Mouse (Mus musculus): ENCODE results near the gene Tcl1. TPM values are rescaled to one million over a fixed set of nuclear protein-coding genes. Genes with fewer than 3 reads are reported as not detected.

The Tcl1 gene
- polyA plus RNA-seq, 1 experiment, result not detected

DNA sequence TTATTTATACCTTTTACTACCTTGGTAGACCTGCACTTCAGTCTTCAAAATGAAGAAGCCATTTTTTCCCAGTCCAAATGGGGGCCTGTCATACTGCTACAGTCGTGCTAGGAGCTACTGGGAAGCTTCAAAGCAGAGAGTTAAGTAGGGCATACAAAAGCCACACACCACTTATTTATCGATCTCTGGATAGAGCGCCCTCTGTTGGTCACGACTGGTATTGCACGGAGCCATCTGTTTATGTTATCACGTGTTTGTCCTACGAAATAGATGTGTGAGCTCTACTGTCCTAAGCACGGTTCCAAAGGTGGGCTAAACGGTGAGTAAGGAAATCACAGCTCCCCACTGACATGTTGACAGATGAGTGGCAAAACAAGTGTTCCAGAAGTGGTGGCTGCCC lies 36.2 kb upstream of the Tcl1 start:
- Histone ChIP-seq H3K4me2 (ENCODE audit: low read depth) (no peak overlapping the region), H3K4me3 (no peak overlapping the region), H3ac (ENCODE audit: control insufficient read depth, insufficient read length) (no peak overlapping the region), H3K36me3 (ENCODE audit: control insufficient read depth, insufficient read depth) (no peaks in the 10 kb centered on the region), H3K79me2 (ENCODE audit: control insufficient read depth, insufficient read depth) (no peaks in the 10 kb centered on the region), H3K27me3 (ENCODE audit: control insufficient read depth, insufficient read depth, insufficient read length) (no peaks in the 10 kb centered on the region)
- TF ChIP-seq TCF12 (IDR thresholded peaks at IDR 0.05; ENCODE audit: insufficient read depth, poor library complexity, severe bottlenecking) (no peak), MYOD1 (IDR thresholded peaks at IDR 0.05; ENCODE audit: control insufficient read depth in 1 of 3, insufficient read length in 2 of 3, low read depth in 2 of 3) (no peak), USF1 (IDR thresholded peaks at IDR 0.05; ENCODE audit: low read depth) (no peak), E2F4 (IDR thresholded peaks at IDR 0.05; ENCODE audit: insufficient read depth) (no peak), REST (IDR thresholded peaks at IDR 0.05; ENCODE audit: insufficient read depth, insufficient read length) (no peak), MAX (IDR thresholded peaks at IDR 0.05; ENCODE audit: low read depth) (no peak), CEBPB (IDR thresholded peaks at IDR 0.05; ENCODE audit: insufficient read depth, poor library complexity, severe bottlenecking) (no peak), POLR2AphosphoS2 (IDR thresholded peaks at IDR 0.05; ENCODE audit: insufficient read length, low read depth) (no peak), MYOG (IDR thresholded peaks at IDR 0.05; ENCODE audit: control insufficient read depth in 1 of 3, insufficient read depth in 1 of 3, insufficient read length in 2 of 3, low read depth in 2 of 3) (no peak), TCF3 (IDR thresholded peaks at IDR 0.05; ENCODE audit: insufficient read length, low read depth) (no peak), POLR2A (IDR thresholded peaks at IDR 0.05; ENCODE audit: insufficient read length, low read depth) (no peak), SRF (IDR thresholded peaks at IDR 0.05; ENCODE audit: control insufficient read depth, insufficient read length, low read depth) (no peak)

DNA sequence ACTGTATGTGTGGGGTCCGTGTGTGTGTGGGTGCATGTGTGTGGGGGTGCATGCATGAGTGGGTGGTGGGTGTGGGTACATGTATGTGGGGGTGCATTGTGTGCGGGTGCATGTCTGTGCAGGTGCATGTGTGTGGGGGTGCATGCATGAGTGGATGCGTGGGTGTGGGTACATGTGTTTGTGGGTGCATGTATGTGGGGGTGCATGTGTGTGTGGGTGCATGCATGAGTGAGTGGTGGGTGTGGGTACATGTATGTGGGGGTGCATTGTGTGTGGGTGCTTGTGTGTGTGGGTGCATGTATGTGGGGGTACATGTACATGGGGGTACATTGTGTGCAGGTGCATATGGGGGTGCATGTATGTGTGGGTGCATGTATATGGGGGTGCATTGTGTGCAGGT lies 31.2 kb upstream of the Tcl1 start:
- Histone ChIP-seq H3K4me2 (ENCODE audit: low read depth) (no peak overlapping the region), H3K36me3 (ENCODE audit: control insufficient read depth, insufficient read depth) (no peaks in the 10 kb centered on the region), H3K4me3 (no peak overlapping the region), H3ac (ENCODE audit: control insufficient read depth, insufficient read length) (no peak overlapping the region), H3K27me3 (ENCODE audit: control insufficient read depth, insufficient read depth, insufficient read length) (no peaks in the 10 kb centered on the region), H3K79me2 (ENCODE audit: control insufficient read depth, insufficient read depth) (no peaks in the 10 kb centered on the region)
- TF ChIP-seq MAX (IDR thresholded peaks at IDR 0.05; ENCODE audit: low read depth), result no peak

DNA sequence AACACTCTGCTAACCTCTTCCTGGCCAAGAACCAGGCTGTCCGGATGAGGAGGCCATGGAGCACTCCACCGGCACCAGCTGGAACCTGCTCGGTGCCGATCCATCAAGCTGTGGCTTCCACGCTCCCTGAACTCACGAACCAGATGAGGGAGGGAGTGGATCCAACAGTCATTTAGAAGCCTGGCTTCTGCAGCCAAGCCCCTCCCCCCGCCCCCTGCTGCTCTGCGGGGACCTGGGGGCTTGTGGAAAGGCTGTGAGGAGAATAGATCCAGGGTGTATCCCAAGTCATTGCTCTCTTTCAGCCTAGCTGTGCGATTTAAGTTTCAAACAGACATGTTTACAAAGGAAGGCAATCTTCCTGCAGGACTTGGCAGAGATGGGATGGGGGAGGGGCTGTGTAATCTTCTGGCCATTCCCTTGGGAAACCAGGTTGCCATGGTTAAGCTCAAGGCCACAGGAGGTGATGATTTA lies 26.2 kb upstream of the Tcl1 start:
- H3ac ChIP-seq (ENCODE audit: control insufficient read depth, insufficient read length), result no peak overlapping the region
- no peaks in the 10 kb centered on the region for H3K36me3 ChIP-seq (ENCODE audit: control insufficient read depth, insufficient read depth)
- no peaks in the 10 kb centered on the region for H3K79me2 ChIP-seq (ENCODE audit: control insufficient read depth, insufficient read depth)
- no peaks in the 10 kb centered on the region for H3K27me3 ChIP-seq (ENCODE audit: control insufficient read depth, insufficient read depth, insufficient read length)
- H3K4me2 ChIP-seq (ENCODE audit: low read depth), result no peak overlapping the region
- H3K4me3 ChIP-seq, result no peak overlapping the region
- TF ChIP-seq MYOG (IDR thresholded peaks at IDR 0.05; ENCODE audit: control insufficient read depth in 1 of 3, insufficient read depth in 1 of 3, insufficient read length in 2 of 3, low read depth in 2 of 3) (no peak), MAX (IDR thresholded peaks at IDR 0.05; ENCODE audit: low read depth) (no peak), MYOD1 (IDR thresholded peaks at IDR 0.05; ENCODE audit: control insufficient read depth in 1 of 3, insufficient read length in 2 of 3, low read depth in 2 of 3) (no peak), TCF3 (IDR thresholded peaks at IDR 0.05; ENCODE audit: insufficient read length, low read depth) (no peak), TCF12 (IDR thresholded peaks at IDR 0.05; ENCODE audit: insufficient read depth, poor library complexity, severe bottlenecking) (no peak), E2F4 (IDR thresholded peaks at IDR 0.05; ENCODE audit: insufficient read depth) (no peak), CEBPB (IDR thresholded peaks at IDR 0.05; ENCODE audit: insufficient read depth, poor library complexity, severe bottlenecking) (no peak), SRF (IDR thresholded peaks at IDR 0.05; ENCODE audit: control insufficient read depth, insufficient read length, low read depth) (no peak), REST (IDR thresholded peaks at IDR 0.05; ENCODE audit: insufficient read depth, insufficient read length) (no peak), POLR2A (IDR thresholded peaks at IDR 0.05; ENCODE audit: insufficient read length, low read depth) (no peak), POLR2AphosphoS2 (IDR thresholded peaks at IDR 0.05; ENCODE audit: insufficient read length, low read depth) (no peak), USF1 (IDR thresholded peaks at IDR 0.05; ENCODE audit: low read depth) (no peak)

DNA sequence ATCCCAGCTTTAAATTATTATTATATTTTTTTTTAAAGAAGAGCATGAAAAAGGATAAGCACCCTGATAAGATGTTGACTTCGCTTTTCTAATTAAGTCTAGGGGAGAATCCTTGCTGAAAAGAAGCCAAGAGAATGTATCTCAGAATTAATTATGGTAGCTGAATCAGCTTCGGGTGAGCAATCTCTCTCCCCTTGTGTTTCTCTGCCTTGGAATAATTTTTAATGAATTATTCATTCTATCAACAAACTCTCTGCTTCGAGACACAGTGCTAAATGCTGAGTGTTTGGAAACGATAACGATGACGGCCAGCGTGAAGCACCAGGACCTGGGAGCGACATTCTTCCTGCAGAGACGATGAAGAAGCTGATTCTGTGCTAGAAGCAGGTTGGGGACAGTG lies 16.5 kb upstream of the Tcl1 start:
- Histone ChIP-seq H3K36me3 (ENCODE audit: control insufficient read depth, insufficient read depth) (no peaks in the 10 kb centered on the region), H3K4me2 (ENCODE audit: low read depth) (no peak overlapping the region), H3K27me3 (ENCODE audit: control insufficient read depth, insufficient read depth, insufficient read length) (no peaks in the 10 kb centered on the region), H3K4me3 (no peak overlapping the region), H3K79me2 (ENCODE audit: control insufficient read depth, insufficient read depth) (no peaks in the 10 kb centered on the region), H3ac (ENCODE audit: control insufficient read depth, insufficient read length) (no peak overlapping the region)
- TF ChIP-seq POLR2AphosphoS2 (IDR thresholded peaks at IDR 0.05; ENCODE audit: insufficient read length, low read depth) (no peak), MAX (IDR thresholded peaks at IDR 0.05; ENCODE audit: low read depth) (no peak), E2F4 (IDR thresholded peaks at IDR 0.05; ENCODE audit: insufficient read depth) (no peak), USF1 (IDR thresholded peaks at IDR 0.05; ENCODE audit: low read depth) (no peak), TCF12 (IDR thresholded peaks at IDR 0.05; ENCODE audit: insufficient read depth, poor library complexity, severe bottlenecking) (no peak), REST (IDR thresholded peaks at IDR 0.05; ENCODE audit: insufficient read depth, insufficient read length) (no peak), MYOG (IDR thresholded peaks at IDR 0.05; ENCODE audit: control insufficient read depth in 1 of 3, insufficient read depth in 1 of 3, insufficient read length in 2 of 3, low read depth in 2 of 3) (no peak), SRF (IDR thresholded peaks at IDR 0.05; ENCODE audit: control insufficient read depth, insufficient read length, low read depth) (no peak), POLR2A (IDR thresholded peaks at IDR 0.05; ENCODE audit: insufficient read length, low read depth) (no peak), TCF3 (IDR thresholded peaks at IDR 0.05; ENCODE audit: insufficient read length, low read depth) (no peak), MYOD1 (IDR thresholded peaks at IDR 0.05; ENCODE audit: control insufficient read depth in 1 of 3, insufficient read length in 2 of 3, low read depth in 2 of 3) (no peak), CEBPB (IDR thresholded peaks at IDR 0.05; ENCODE audit: insufficient read depth, poor library complexity, severe bottlenecking) (no peak)

DNA sequence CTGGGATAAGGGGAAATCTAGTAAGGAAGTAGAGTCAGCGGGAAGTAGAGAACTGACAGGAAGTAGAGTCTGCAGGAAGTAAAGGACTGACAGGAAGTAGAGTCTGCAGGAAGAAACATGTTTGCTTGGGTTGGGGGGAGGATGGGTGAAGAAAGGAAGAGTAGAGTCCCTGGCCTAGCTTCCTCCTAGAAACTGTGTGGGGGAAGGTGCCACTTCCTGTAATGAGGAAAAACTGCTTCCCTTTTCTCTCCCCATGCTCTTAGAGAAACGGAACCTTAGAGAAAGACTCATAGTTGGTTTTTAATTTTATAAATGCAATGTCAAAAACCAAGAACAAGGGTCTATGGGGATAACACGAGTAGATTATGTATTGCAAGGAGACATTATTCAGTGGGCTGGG lies 12.5 kb upstream of the Tcl1 start:
- H3K79me2 ChIP-seq (ENCODE audit: control insufficient read depth, insufficient read depth), result no peaks in the 10 kb centered on the region
- H3K4me3 ChIP-seq, result no peak overlapping the region
- no peaks in the 10 kb centered on the region for H3K36me3 ChIP-seq (ENCODE audit: control insufficient read depth, insufficient read depth)
- no peak overlapping the region for H3K4me2 ChIP-seq (ENCODE audit: low read depth)
- no peak overlapping the region for H3ac ChIP-seq (ENCODE audit: control insufficient read depth, insufficient read length)
- TF ChIP-seq POLR2AphosphoS2 (IDR thresholded peaks at IDR 0.05; ENCODE audit: insufficient read length, low read depth) (no peak), MAX (IDR thresholded peaks at IDR 0.05; ENCODE audit: low read depth) (no peak), E2F4 (IDR thresholded peaks at IDR 0.05; ENCODE audit: insufficient read depth) (no peak), SRF (IDR thresholded peaks at IDR 0.05; ENCODE audit: control insufficient read depth, insufficient read length, low read depth) (no peak), POLR2A (IDR thresholded peaks at IDR 0.05; ENCODE audit: insufficient read length, low read depth) (no peak), TCF3 (IDR thresholded peaks at IDR 0.05; ENCODE audit: insufficient read length, low read depth) (no peak), MYOG (IDR thresholded peaks at IDR 0.05; ENCODE audit: control insufficient read depth in 1 of 3, insufficient read depth in 1 of 3, insufficient read length in 2 of 3, low read depth in 2 of 3) (no peak), TCF12 (IDR thresholded peaks at IDR 0.05; ENCODE audit: insufficient read depth, poor library complexity, severe bottlenecking) (no peak)
- no peaks in the 10 kb centered on the region for H3K27me3 ChIP-seq (ENCODE audit: control insufficient read depth, insufficient read depth, insufficient read length)

Measured in myocyte (in vitro differentiated cells).